Mouse (Mus musculus): ENCODE measurements around the gene Nbea.
A peak's percentile ranks its signal among the peaks of the same experiment; 100 is the strongest.

Nbea gene

GRCm38 (mm10) chr3:55819598-55819997, 363.9 kb downstream of the Nbea start:
- no peak for DNase-seq

- DNase-seq: no peak
Observed at GRCm38 (mm10) chr3:55818082-55818481, 365.4 kb downstream of the Nbea start.

GRCm38 (mm10) chr3:55816638-55817375, 366.7 kb downstream of the Nbea start:
- DNase-seq: no peak

- no peak for DNase-seq
Observed at GRCm38 (mm10) chr3:55816096-55816495, 367.4 kb downstream of the Nbea start.

GRCm38 (mm10) chr3:55814993-55815625, 368.4 kb downstream of the Nbea start:
- no peak for DNase-seq

GRCm38 (mm10) chr3:55794768-55795167, 388.7 kb downstream of the Nbea start:
- no peak for DNase-seq

- DNase-seq: no peak
Observed at GRCm38 (mm10) chr3:55793842-55794575, 389.5 kb downstream of the Nbea start.

GRCm38 (mm10) chr3:55792251-55792650, 391.2 kb downstream of the Nbea start:
- DNase-seq: no peak

GRCm38 (mm10) chr3:55790609-55791008, 392.9 kb downstream of the Nbea start:
- DNase-seq: no peak

- DNase-seq: no peak
Observed at GRCm38 (mm10) chr3:55789856-55790255, 393.6 kb downstream of the Nbea start.

GRCm38 (mm10) chr3:55788621-55789201, 394.8 kb downstream of the Nbea start:
- DNase-seq: no peak

- no peak for DNase-seq
Observed at GRCm38 (mm10) chr3:55788214-55788586, 395.3 kb downstream of the Nbea start.

GRCm38 (mm10) chr3:55787487-55788213, 395.9 kb downstream of the Nbea start:
- no peak for DNase-seq

GRCm38 (mm10) chr3:55786835-55787486, 396.5 kb downstream of the Nbea start:
- DNase-seq: no peak

GRCm38 (mm10) chr3:55785981-55786725, 397.3 kb downstream of the Nbea start:
- no peak for DNase-seq

GRCm38 (mm10) chr3:55785266-55785980, 398.1 kb downstream of the Nbea start:
- DNase-seq: no peak

GRCm38 (mm10) chr3:55784101-55784500, 399.4 kb downstream of the Nbea start:
- no peak for DNase-seq

GRCm38 (mm10) chr3:55783171-55784081, 400.1 kb downstream of the Nbea start:
- DNase-seq: peak; percentile 2

GRCm38 (mm10) chr3:55782771-55783170, 400.7 kb downstream of the Nbea start:
- DNase-seq: peak; percentile 2

All from thymus, postnatal 25 days (tissue).